Mouse (Mus musculus): ENCODE data around the gene Ap1s3.

- no peak for TF ChIP-seq CTCF (IDR thresholded peaks at IDR 0.05; ENCODE audit: low read depth, low read length)
- TF ChIP-seq TAL1 (conservative IDR thresholded peaks at IDR 0.05; ENCODE audit: low read depth, low read length) = no peak
- no peak for TF ChIP-seq GATA1 (IDR thresholded peaks at IDR 0.05; ENCODE audit: borderline replicate concordance, low read length)
- no peak for TF ChIP-seq POLR2AphosphoS5 (IDR thresholded peaks at IDR 0.05; ENCODE audit: insufficient replicate concordance, low read depth, low read length)
- no peak for TF ChIP-seq GATA2 (IDR thresholded peaks at IDR 0.05; ENCODE audit: borderline replicate concordance, low read depth, low read length)
Measured at GRCm38 (mm10) chr1:79669419-79669974, 2.3 kb downstream of the Ap1s3 start.

Measured in G1E (cell line).